Comparison of ENCODE assay signal across 23 mouse cellular contexts in genomic region chr9:105010721-105011120, GRCm38 (mm10). TPM values are rescaled to one million over a fixed set of nuclear protein-coding genes. Genes with fewer than 3 reads are reported as not detected.
DNase-seq lines count a peak whose midpoint lies in the region; ATAC-seq and TF ChIP-seq lines count a peak whose summit lies in the region.
"Had no signal": no experiment of that assay in that cellular context is flagged by ENCODE, and none has a peak within 500 bp of the region (broad histone marks: within the 10 kb centered on the region; RNA-seq: fewer than 3 reads in every experiment).

No protein-coding gene starts in this region.

- no peak overlapping the region for H3K9ac ChIP-seq in kidney, embryonic 16.5 days (replicated peaks; ENCODE audit: low read length)
- H3K9ac ChIP-seq in kidney, embryonic 15.5 days = no peak overlapping the region
- H3K9ac ChIP-seq: embryonic facial prominence, embryonic 12.5 days; forebrain, embryonic 13.5 days; heart, embryonic 15.5 days; hindbrain, embryonic 13.5 days had no signal

- no peaks in the 10 kb centered on the region for H3K36me3 ChIP-seq in kidney, embryonic 16.5 days (ENCODE audit: insufficient read depth, low read length)
- no peaks in the 10 kb centered on the region for H3K36me3 ChIP-seq in kidney, embryonic 15.5 days
- H3K36me3 ChIP-seq: embryonic facial prominence, embryonic 12.5 days; heart, embryonic 15.5 days; hindbrain, embryonic 13.5 days had no signal

- DNase-seq in kidney, adult 11 months = peak; percentile 30
- peak; percentile 53 for DNase-seq in kidney, adult 9 months
- DNase-seq in brain, adult 2 months (ENCODE audit: low read depth, low spot score) = peak; percentile 71
- peak; percentile 4 for DNase-seq in fibroblast of lung, adult 2 months (ENCODE audit: low read depth)
- no peak for DNase-seq in gastrocnemius, adult 2 months
- DNase-seq in thymus, postnatal 0 days (ENCODE audit: low spot score) = no peak
- DNase-seq: adrenal gland, adult 2 months; adrenal gland, postnatal 25 days; cerebellum, adult 2 months; cerebellum, postnatal 10 days; gastrocnemius, postnatal 36 days; heart, adult 2 months; heart, postnatal 14 days had no signal

- no peak overlapping the region for H3K27ac ChIP-seq in kidney, embryonic 16.5 days (ENCODE audit: low read length)
- no peak overlapping the region for H3K27ac ChIP-seq in kidney, embryonic 15.5 days
- H3K27ac ChIP-seq in gastrocnemius, adult 2 months = no peak overlapping the region
- H3K27ac ChIP-seq: embryonic facial prominence, embryonic 12.5 days; forebrain, embryonic 13.5 days; heart, adult 2 months; heart, embryonic 15.5 days; hindbrain, embryonic 13.5 days; hindbrain, postnatal 0 days had no signal

- no peak overlapping the region for H3K4me3 ChIP-seq in kidney, embryonic 16.5 days (ENCODE audit: low read length)
- no peak overlapping the region for H3K4me3 ChIP-seq in kidney, embryonic 15.5 days (replicated peaks)
- no peak overlapping the region for H3K4me3 ChIP-seq in gastrocnemius, adult 2 months
- H3K4me3 ChIP-seq: embryonic facial prominence, embryonic 12.5 days; forebrain, embryonic 13.5 days; heart, adult 2 months; heart, embryonic 15.5 days; hindbrain, embryonic 13.5 days had no signal

- no peaks in the 10 kb centered on the region for H3K4me1 ChIP-seq in kidney, embryonic 16.5 days (ENCODE audit: insufficient read depth, low read length)
- no peaks in the 10 kb centered on the region for H3K4me1 ChIP-seq in kidney, embryonic 15.5 days
- H3K4me1 ChIP-seq: embryonic facial prominence, embryonic 12.5 days; forebrain, embryonic 13.5 days; heart, embryonic 15.5 days; hindbrain, embryonic 13.5 days had no signal

- no peaks in the 10 kb centered on the region for H3K27me3 ChIP-seq in kidney, embryonic 16.5 days (ENCODE audit: insufficient read depth, low read length)
- H3K27me3 ChIP-seq in kidney, embryonic 15.5 days = no peaks in the 10 kb centered on the region
- H3K27me3 ChIP-seq: embryonic facial prominence, embryonic 12.5 days; forebrain, embryonic 13.5 days; heart, embryonic 15.5 days; hindbrain, embryonic 13.5 days; Patski had no signal

- H3K9me3 ChIP-seq in kidney, embryonic 16.5 days (ENCODE audit: low read length) = no peaks in the 10 kb centered on the region
- no peaks in the 10 kb centered on the region for H3K9me3 ChIP-seq in kidney, embryonic 15.5 days (replicated peaks)
- H3K9me3 ChIP-seq: embryonic facial prominence, embryonic 12.5 days; forebrain, embryonic 13.5 days; heart, embryonic 15.5 days; hindbrain, embryonic 13.5 days had no signal

- no peak for TF ChIP-seq CTCF in gastrocnemius, adult 2 months (IDR thresholded peaks at IDR 0.05)

- intact Hi-C loops in gastrocnemius, adult 2 months (cut with DNase I) = no loop called here

- H3K4me2 ChIP-seq in kidney, embryonic 16.5 days (replicated peaks; ENCODE audit: low read depth, low read length) = no peak overlapping the region
- no peak overlapping the region for H3K4me2 ChIP-seq in kidney, embryonic 15.5 days
- H3K4me2 ChIP-seq: embryonic facial prominence, embryonic 12.5 days; forebrain, embryonic 13.5 days; heart, embryonic 11.5 days; heart, embryonic 15.5 days; hindbrain, embryonic 13.5 days had no signal

- 13% methylated on average over 2 of the region's 2 CpGs for WGBS in kidney, embryonic 16.5 days
- 27% methylated on average over 2 of the region's 2 CpGs for WGBS in kidney, embryonic 15.5 days

- ATAC-seq in kidney, embryonic 16.5 days (ENCODE audit: low FRiP score, low TSS enrichment) = no peak
- no peak; the same call in 1 of the 2 replicates for ATAC-seq in kidney, embryonic 15.5 days (replicated peaks; ENCODE audit: low FRiP score)
- ATAC-seq: activated CD4-positive, CD25-positive, alpha-beta regulatory T cell, adult 4 months; forebrain, embryonic 13.5 days; hindbrain, postnatal 0 days; Patski had no signal

RNA-seq across cellular contexts. Expression of gene Mrpl3, which starts 42.3 kb away (rescaled TPM):
- 102 and 110 TPM in 2 replicates for polyA plus RNA-seq in kidney, embryonic 16.5 days (2015; fragmentation: Nextera tagmentation; extraction: Ambion mirVana)
- 104 and 107 TPM in 2 replicates for polyA plus RNA-seq in kidney, embryonic 15.5 days (2015; fragmentation: Nextera tagmentation; extraction: Ambion mirVana)
- 10 to 100 TPM; 70.3 to 96.5 TPM for total RNA-seq in gastrocnemius, adult 2 months (2021)
- 141 and 144 TPM in 2 replicates for polyA plus RNA-seq in thymus, postnatal 0 days (2015; fragmentation: Nextera tagmentation; extraction: Ambion mirVana)

Comparison
In these comparisons a context has a peak if more than half of its experiments do, and no peak if none do; other contexts are left out.
1. DNase-seq: peak in kidney, adult 11 months (single experiment), kidney, adult 9 months (single experiment), brain, adult 2 months (single experiment) and fibroblast of lung, adult 2 months (single experiment); none in gastrocnemius, adult 2 months (single experiment) and thymus, postnatal 0 days (single experiment).